Mouse (Mus musculus) limb, embryonic 15.5 days (tissue): Measurements from ENCODE around the gene Ecm2. TPM values are rescaled to one million over a fixed set of nuclear protein-coding genes. Genes with fewer than 3 reads are reported as not detected.

Experiments used
- ATAC-seq: fragments of 200-750 bp; cut with Nextera tagmentation; 2 replicates; pipeline ENCODE4 v1.8.0; 2017; ENCODE audit warnings: low read depth, moderate TSS enrichment; ENCODE audit not compliant: insufficient number of reproducible peaks, low FRiP score, low TSS enrichment
- H3K27ac ChIP-seq: fragments of 300-500 bp; sonication (generic); 2 replicates; pipeline ENCODE4 v1.5.1; 2015; ENCODE audit warnings: moderate library complexity, mild to moderate bottlenecking, inconsistent platforms
- H3K27me3 ChIP-seq: fragments of 300-500 bp; sonication (generic); 2 replicates; pipeline ENCODE4 v1.6.1; 2015; ENCODE audit warnings: inconsistent platforms
- H3K36me3 ChIP-seq: fragments of 300-500 bp; sonication (generic); 2 replicates; pipeline ENCODE4 v1.6.1; 2015; ENCODE audit warnings: inconsistent platforms
- H3K4me1 ChIP-seq: fragments of 300-500 bp; sonication (generic); 2 replicates; pipeline ENCODE4 v1.6.1; 2015; ENCODE audit warnings: inconsistent platforms
- H3K4me2 ChIP-seq: fragments of 300-500 bp; sonication (generic); 2 replicates; pipeline ENCODE4 v1.6.1; 2015; ENCODE audit warnings: mild to moderate bottlenecking, inconsistent platforms
- H3K4me3 ChIP-seq: fragments of 300-500 bp; sonication (generic); 2 replicates; pipeline ENCODE4 v1.5.1; 2015; ENCODE audit warnings: mild to moderate bottlenecking, inconsistent platforms
- H3K9ac ChIP-seq: fragments of 300-500 bp; sonication (generic); 2 replicates; pipeline ENCODE4 v1.6.1; 2015; ENCODE audit warnings: inconsistent platforms
- H3K9me3 ChIP-seq: fragments of 300-500 bp; sonication (generic); 2 replicates; pipeline ENCODE4 v1.6.1; 2016; ENCODE audit warnings: inconsistent platforms
- WGBS: fragments of 180-500 bp; shearing (Covaris S2); methylation state at CpG from one replicate; pipeline ENCODE4 v1.1.7; 2015; 5-methylcytosine and 5-hydroxymethylcytosine counted together
- polyA plus RNA-seq: library from polyadenylated mRNA; unstranded; fragments of >200 nt; fragmentation: Nextera tagmentation; extraction: Ambion mirVana; gene quantifications from 2 replicates; pipeline ENCODE4 v1.2.1, GENCODE M21; 2015

The Ecm2 gene
- 4.0 and 7.2 TPM in 2 replicates for polyA plus RNA-seq

DNA sequence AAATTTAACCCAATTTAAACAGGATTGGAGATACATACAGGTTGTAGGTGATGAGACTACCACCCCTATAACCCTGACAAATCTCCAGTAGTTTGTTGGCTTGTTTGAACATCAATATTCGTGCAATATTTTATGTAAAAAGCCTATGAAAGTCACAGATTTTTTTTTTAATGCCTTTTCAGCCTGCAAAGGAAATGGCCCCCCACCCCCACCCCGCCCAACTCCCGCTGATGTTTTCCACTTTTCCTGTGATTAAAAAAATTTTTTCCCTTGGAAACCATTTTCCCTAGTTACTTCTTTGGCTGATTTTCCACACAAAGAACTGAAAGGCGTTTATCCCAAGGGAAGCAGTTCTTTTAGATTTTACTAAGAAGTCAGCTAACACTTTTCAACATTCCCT is at the start of gene Ecm2:
Gene Ecm2, plus strand, starts transcription at position 301 of the 400 bp plus-strand sequence.
- Histone ChIP-seq H3K27me3 (no peaks in the 10 kb centered on the region), H3K9ac (no peak within 1 kb of the TSS), H3K4me2 (0 out of 2 replicates have a peak within 1 kb of the TSS, but pooled peaks have one; percentile 8), H3K9me3 (no peaks in the 10 kb centered on the region), H3K4me1 (no peaks in the 10 kb centered on the region; the same call in 1 of the 2 replicates), H3K27ac (peak within 1 kb of the TSS; percentile 27; the same call in 1 of the 2 replicates), H3K4me3 (no peak within 1 kb of the TSS), H3K36me3 (no peaks in the 10 kb centered on the region)
- no peak for ATAC-seq
- WGBS: 34% methylated on average over 4 of the region's 4 CpGs

DNA sequence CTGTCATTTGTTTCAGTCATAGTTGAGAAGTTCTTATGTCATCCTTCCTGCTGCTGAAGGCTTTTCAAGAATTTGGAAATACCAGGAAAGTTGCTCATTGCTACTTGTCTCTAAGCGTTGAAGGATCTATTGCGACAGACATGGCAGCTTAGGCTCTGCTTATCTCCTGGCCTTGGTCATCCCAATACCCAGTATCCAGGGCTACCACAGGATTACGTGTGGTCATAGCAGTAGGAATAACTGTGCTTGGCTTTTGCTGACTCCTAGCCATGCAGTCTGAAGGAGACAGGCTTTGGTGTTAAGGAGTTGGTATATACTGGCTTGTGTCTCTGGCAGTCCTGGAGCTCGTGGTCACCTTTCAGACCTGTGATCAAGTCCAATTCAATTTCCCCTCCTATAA is 44.3 kb upstream of the Ecm2 start:
- WGBS: 74% methylated on average over 4 of the region's 4 CpGs
- ATAC-seq: no peak
- no peak overlapping the region for H3K9ac ChIP-seq
- H3K4me1 ChIP-seq: peaks cover 26% of the 10 kb centered on the region
- no peaks in the 10 kb centered on the region for H3K9me3 ChIP-seq
- H3K36me3 ChIP-seq: peaks cover 34% of the 10 kb centered on the region
- H3K27me3 ChIP-seq: no peaks in the 10 kb centered on the region
- no peak overlapping the region for H3K4me3 ChIP-seq
- no peak overlapping the region for H3K4me2 ChIP-seq
- peak overlapping the region; percentile 88 for H3K27ac ChIP-seq

DNA sequence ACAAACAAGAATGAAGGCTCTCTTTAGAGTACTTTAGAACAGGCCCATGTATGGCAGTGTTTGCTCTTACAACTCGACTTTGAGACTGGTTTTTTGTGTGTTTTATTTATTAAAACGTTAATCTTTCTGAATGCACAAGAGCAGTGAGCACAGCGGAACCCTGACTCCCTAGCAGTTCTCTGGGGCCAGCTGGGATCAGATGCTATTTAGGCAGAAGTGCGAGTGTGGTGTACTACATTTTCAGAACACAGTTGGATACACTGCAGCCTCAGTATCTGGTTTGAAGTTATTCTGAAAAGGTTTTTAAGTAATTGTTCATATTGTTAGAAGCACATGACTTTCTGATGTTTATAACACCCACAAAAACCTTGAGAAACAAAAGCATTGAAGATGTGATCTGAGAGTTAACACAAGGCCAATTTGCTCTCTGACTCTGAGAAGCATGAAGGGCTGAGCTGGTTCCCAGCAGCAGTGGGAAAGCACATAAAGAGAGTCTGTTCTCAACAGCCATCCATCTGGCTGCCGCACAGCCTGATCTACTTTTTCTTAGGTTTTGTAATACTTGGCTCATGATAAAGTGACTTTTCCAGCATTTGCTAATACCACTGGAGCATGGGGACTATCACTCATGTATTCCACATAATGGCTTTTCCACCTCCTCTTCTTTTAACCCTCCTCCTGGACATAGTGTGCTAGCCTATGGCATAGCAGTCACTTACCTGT is 43.8 kb upstream of the Ecm2 start:
- Histone ChIP-seq H3K27me3 (no peaks in the 10 kb centered on the region), H3K4me3 (no peak overlapping the region), H3K4me1 (peaks cover 31% of the 10 kb centered on the region), H3K9ac (no peak overlapping the region), H3K9me3 (no peaks in the 10 kb centered on the region), H3K36me3 (peaks cover 36% of the 10 kb centered on the region), H3K27ac (peak overlapping the region; percentile 88), H3K4me2 (no peak overlapping the region)
- peak; percentile 78; the same call in 1 of the 2 replicates for ATAC-seq
- WGBS: 69% methylated on average over 5 of the region's 5 CpGs

DNA sequence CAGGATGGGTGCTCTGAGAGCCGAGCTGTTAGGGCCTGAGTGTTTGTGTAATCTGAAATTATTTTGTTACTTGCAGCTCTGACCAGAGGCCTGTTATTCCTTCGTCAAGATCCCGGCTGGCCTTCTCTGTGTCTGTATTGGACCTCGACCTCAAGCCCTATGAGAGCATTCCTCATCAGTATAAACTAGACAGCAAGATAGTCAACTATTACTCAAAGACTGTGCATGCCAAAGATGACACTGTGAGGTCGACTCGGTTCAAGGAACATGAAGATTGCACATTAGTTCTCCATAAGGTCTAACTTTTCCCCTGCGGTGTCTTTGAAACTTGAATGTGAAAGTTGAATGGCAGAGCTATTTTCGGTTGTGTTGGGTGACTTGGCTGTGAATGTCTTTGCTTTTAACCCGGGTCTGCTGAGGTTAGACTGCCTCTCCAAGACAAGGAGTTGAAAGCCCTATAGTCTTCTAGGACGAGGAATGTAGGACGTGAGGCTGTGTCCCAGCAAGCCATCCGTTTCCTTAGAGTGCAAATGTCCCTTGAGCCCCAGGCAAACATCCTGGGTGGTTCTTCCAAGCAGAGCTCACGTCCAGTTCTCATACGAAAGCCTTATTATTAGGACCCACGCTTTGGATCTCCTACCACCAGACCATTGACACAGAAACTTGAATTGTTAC is 43.0 kb upstream of the Ecm2 start:
- peaks cover 37% of the 10 kb centered on the region for H3K4me1 ChIP-seq
- H3K9ac ChIP-seq: no peak overlapping the region
- peaks cover 36% of the 10 kb centered on the region for H3K36me3 ChIP-seq
- no peaks in the 10 kb centered on the region for H3K9me3 ChIP-seq
- H3K27ac ChIP-seq: peak overlapping the region; percentile 88
- ATAC-seq: no peak
- no peaks in the 10 kb centered on the region for H3K27me3 ChIP-seq
- 79% methylated on average over 15 of the region's 15 CpGs for WGBS
- no peak overlapping the region for H3K4me3 ChIP-seq
- H3K4me2 ChIP-seq: no peak overlapping the region

DNA sequence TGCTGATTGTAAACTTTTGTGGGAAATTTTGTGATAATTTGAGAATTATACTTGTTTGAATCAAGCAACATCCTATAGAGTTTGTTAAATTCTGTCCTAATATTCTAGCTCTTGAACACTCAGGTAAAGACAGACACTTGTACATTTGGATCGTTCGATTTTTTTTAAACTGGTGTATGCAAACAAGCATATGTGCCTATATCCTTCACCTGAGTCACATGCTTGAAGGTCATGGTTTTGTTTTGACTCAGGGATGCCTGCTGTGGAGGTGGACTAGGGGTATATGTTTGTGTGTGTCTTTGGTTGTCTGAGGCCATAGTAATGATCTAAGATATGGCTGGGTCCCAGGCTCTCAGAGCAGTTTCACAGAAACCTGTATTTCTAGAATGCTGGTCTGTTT is 41.7 kb upstream of the Ecm2 start:
- peaks cover 36% of the 10 kb centered on the region for H3K36me3 ChIP-seq

DNA sequence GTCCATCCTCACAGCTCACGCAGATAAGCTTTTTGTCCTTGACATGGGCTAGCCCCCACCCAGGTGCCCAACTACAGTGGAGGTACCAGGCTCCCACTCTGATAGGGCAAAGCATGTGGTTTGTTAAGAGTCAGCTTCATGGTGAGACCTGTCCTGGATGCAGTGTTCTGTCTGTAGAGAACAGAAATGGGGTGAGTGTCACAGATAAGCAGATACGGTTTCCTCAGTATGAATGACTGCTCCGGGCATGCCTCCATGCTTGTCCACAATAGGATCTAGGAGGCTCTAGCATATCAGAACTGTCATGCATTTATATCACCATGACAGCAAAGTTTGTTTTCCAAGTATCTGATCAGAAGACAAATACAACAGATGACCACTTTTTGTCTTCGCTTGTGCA is 38.7 kb upstream of the Ecm2 start:
- WGBS: 93% methylated on average over 4 of the region's 4 CpGs
- H3K4me1 ChIP-seq: peaks cover 44% of the 10 kb centered on the region
- no peak overlapping the region for H3K4me2 ChIP-seq
- no peak overlapping the region for H3K9ac ChIP-seq
- no peaks in the 10 kb centered on the region for H3K27me3 ChIP-seq
- H3K9me3 ChIP-seq: no peaks in the 10 kb centered on the region
- peak overlapping the region; percentile 96 for H3K27ac ChIP-seq
- peaks cover 32% of the 10 kb centered on the region for H3K36me3 ChIP-seq
- H3K4me3 ChIP-seq: no peak overlapping the region
- no peak for ATAC-seq

More for the DNA sequence above, 41.7 kb upstream of the Ecm2 start:
- H3K4me3 ChIP-seq: no peak overlapping the region
- no peak overlapping the region; the same call in 1 of the 2 replicates for H3K27ac ChIP-seq
- ATAC-seq: no peak
- no peak overlapping the region for H3K4me2 ChIP-seq
- no peak overlapping the region for H3K9ac ChIP-seq
- peaks cover 50% of the 10 kb centered on the region for H3K4me1 ChIP-seq
- WGBS: 97% methylated on average over 2 of the region's 2 CpGs
- H3K27me3 ChIP-seq: no peaks in the 10 kb centered on the region
- H3K9me3 ChIP-seq: no peaks in the 10 kb centered on the region

DNA sequence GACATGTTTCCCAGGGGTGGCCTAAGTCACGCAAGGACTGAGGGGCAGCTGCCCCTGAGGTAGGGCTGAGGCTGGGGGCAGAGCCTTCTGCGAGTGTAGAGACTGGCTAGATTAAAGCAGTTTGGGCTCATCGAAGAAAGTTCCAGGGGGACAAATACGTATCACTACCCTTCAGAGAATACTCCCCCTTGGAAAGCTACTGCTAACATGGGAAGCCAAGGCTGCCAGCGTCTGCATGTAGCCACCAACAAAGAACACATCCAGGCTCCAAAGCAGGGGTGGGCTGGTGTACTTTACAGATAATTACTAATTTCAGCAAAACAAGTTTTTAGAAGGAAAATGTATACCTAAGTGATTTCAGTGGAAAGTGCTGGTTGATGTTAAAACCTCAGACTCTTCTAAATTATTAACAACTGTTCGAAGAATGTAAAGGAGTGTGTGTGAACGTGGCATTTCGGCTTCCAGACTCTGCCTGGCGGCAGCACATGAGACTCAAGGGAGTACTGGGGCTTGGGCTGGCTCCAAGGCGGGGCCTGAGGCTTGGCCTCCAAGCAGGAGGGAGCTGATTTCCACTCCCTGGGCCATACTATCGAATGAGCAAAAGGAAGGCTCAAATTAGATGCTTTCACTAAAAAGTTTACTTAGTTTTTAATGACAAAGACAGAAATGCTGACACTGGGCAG is 38.1 kb upstream of the Ecm2 start:
- ATAC-seq: peak; percentile 87
- H3K36me3 ChIP-seq: peaks cover 31% of the 10 kb centered on the region
- H3K9ac ChIP-seq: no peak overlapping the region
- WGBS: 28% methylated on average over 11 of the region's 11 CpGs
- no peak overlapping the region for H3K4me2 ChIP-seq
- no peaks in the 10 kb centered on the region for H3K27me3 ChIP-seq
- H3K27ac ChIP-seq: peak overlapping the region; percentile 96
- H3K9me3 ChIP-seq: no peaks in the 10 kb centered on the region
- no peak overlapping the region for H3K4me3 ChIP-seq
- H3K4me1 ChIP-seq: peaks cover 41% of the 10 kb centered on the region

DNA sequence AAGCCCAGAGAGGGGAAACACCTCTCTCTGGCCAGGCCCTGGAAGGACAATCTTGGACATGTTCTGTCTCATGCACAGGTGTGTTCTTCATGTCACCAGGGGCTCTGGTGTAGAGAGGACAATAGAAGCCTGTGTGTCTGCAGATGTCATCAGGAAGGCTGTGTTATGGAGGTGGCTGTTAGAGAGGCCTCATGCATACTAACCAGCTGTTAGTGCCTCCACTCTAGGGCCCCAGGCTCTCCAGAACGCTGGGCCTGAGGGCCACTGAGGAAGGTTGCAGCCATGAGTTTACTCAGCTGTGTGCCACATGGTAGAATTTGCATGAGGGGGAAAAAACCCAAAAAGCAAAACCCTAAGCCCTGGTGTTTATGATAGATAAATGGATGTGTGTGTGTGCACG is 37.0 kb upstream of the Ecm2 start:
- H3K9ac ChIP-seq: no peak overlapping the region
- ATAC-seq: no peak
- no peaks in the 10 kb centered on the region for H3K27me3 ChIP-seq
- H3K4me1 ChIP-seq: peaks cover 37% of the 10 kb centered on the region
- whole genome bisulfite sequencing: 42% methylated on average over 2 of the region's 2 CpGs
- no peak overlapping the region for H3K4me3 ChIP-seq
- peak overlapping the region; percentile 96 for H3K27ac ChIP-seq
- no peaks in the 10 kb centered on the region for H3K9me3 ChIP-seq
- H3K36me3 ChIP-seq: peaks cover 21% of the 10 kb centered on the region
- no peak overlapping the region for H3K4me2 ChIP-seq

DNA sequence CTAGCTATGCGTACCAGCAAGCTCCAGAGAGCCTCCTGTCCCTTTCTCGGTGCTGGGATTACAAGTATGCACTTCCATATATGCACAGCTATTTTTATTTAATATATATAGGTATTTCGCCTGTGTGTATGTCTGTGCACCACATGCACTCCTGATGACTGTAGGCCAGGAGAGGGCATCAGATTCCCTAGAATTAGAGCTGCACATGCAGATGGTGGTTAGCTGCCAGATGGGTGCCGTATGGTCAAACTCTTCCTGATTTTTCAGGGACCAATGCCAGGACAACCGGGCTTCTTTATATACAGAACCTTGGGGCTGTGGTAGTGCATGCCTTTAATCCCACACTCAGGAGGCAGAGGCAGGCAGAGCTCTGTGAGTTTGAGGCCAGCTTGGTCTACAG is 35.6 kb upstream of the Ecm2 start:
- H3K4me3 ChIP-seq: no peak overlapping the region
- peaks cover 29% of the 10 kb centered on the region for H3K4me1 ChIP-seq
- peaks cover 15% of the 10 kb centered on the region for H3K36me3 ChIP-seq
- WGBS: 78% methylated on average over 5 of the region's 5 CpGs
- H3K9me3 ChIP-seq: no peaks in the 10 kb centered on the region
- H3K27ac ChIP-seq: peak overlapping the region; percentile 96; the same call in 1 of the 2 replicates
- H3K9ac ChIP-seq: no peak overlapping the region
- H3K4me2 ChIP-seq: no peak overlapping the region
- no peaks in the 10 kb centered on the region for H3K27me3 ChIP-seq
- ATAC-seq: no peak

DNA sequence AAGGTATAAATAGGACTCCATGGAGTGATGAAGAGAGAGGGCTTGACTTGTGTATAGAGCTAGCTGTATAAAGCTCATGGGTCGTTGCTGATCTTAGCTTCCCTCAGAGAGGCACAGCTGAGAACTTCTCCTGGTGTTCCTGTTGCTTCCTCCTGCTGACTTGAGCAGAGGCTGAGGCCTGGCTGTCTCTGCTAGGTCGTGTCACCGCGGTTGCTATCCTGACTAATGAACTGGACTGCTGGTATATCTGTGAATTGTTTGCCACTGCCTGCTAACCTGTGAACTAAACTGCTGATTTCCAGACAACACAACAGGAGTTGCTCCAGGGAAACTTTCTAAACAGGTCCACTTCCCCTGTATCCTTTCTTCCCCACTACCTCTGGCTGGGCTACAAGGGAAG is 34.3 kb upstream of the Ecm2 start:
- peaks cover 25% of the 10 kb centered on the region for H3K4me1 ChIP-seq
- H3K9ac ChIP-seq: no peak overlapping the region
- no peak overlapping the region for H3K4me2 ChIP-seq
- 82% methylated on average over 4 of the region's 4 CpGs for WGBS
- no peak overlapping the region for H3K27ac ChIP-seq
- no peaks in the 10 kb centered on the region for H3K27me3 ChIP-seq
- H3K9me3 ChIP-seq: no peaks in the 10 kb centered on the region
- ATAC-seq: no peak
- no peak overlapping the region for H3K4me3 ChIP-seq
- peaks cover 2% of the 10 kb centered on the region; the same call in 1 of the 2 replicates for H3K36me3 ChIP-seq

DNA sequence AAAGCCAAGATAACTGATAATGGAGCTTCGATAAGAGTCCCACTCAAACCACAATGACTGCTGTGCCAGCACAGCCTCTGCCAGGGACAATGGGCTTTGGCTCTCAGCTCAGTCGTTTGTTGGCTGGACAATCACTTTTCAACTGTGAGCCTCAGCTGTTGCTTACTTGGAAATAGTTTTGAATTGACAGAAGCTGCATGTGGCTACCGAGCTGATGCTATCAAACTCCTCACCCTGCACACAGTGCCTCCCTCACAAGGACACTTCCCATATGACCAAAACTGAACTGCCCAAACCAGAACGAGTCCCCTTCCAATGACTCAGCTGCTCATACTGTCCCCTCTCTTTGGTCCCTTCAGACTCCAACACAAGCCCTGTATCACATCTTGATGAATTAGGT is 33.8 kb upstream of the Ecm2 start:
- H3K27ac ChIP-seq: no peak overlapping the region
- ATAC-seq: no peak
- H3K36me3 ChIP-seq: no peaks in the 10 kb centered on the region
- H3K4me1 ChIP-seq: peaks cover 21% of the 10 kb centered on the region
- WGBS: 68% methylated on average over 4 of the region's 4 CpGs
- H3K4me3 ChIP-seq: no peak overlapping the region
- no peak overlapping the region for H3K4me2 ChIP-seq
- H3K27me3 ChIP-seq: no peaks in the 10 kb centered on the region
- no peak overlapping the region for H3K9ac ChIP-seq
- no peaks in the 10 kb centered on the region for H3K9me3 ChIP-seq
